Mouse (Mus musculus): ENCODE data around the gene Igsf3. TPM values are rescaled to one million over a fixed set of nuclear protein-coding genes. Genes with fewer than 3 reads are reported as not detected.

Igsf3 gene
- polyA plus RNA-seq, 2 experiments, result 20.4 to 38.4 TPM

DNA sequence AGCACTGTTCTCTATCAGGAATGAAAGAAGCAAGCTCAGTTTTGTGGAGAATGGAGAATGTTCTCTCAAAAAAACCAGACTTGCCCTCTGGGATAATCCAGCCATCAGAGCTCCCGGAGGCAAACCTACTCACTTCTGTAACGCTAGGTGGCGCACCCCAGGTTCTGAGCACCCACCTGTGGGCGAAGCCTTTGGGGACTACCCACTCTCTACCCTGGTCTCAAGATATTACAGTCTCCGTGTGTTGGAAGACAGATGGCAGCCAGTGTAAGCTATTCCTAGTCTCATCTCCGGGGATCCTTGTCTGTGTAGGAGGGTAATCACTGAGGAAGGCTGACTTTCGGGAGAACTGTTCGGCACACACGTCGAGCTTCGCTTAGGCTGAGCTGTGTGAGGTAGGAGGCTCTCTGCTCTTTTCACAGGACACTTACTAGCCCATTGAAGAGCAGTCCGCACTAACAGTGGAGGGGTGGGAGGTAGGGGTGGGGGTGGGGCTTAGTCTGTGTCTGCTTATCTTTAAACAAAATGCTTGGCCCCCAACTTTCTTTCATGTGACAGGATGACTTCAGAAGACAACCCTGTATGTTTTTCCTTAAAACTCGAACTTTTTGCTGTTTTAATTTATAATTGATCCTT is 4.4 kb upstream of the Igsf3 start:
- 43% methylated on average over 13 of the region's 13 CpGs for WGBS
- DNase-seq (ENCODE audit: low spot score), result no peak
- Histone ChIP-seq H3K9me3 (ENCODE audit: control insufficient read depth, low read length) (no peaks in the 10 kb centered on the region), H3K36me3 (ENCODE audit: control insufficient read depth, insufficient read depth, low read length) (no peaks in the 10 kb centered on the region), H3K27me3 (ENCODE audit: control insufficient read depth, insufficient read depth, low read length) (no peaks in the 10 kb centered on the region), H3K27ac (replicated peaks; ENCODE audit: low read depth, low read length) (no peak overlapping the region), H3K4me2 (replicated peaks; ENCODE audit: low read depth, low read length, severe bottlenecking) (no peak overlapping the region), H3K4me1 (ENCODE audit: control insufficient read depth, insufficient read depth, low read length) (peaks cover 9% of the 10 kb centered on the region), H3K9ac (ENCODE audit: low read depth, low read length, severe bottlenecking) (no peak overlapping the region), H3K4me3 (replicated peaks; ENCODE audit: low read length) (no peak overlapping the region)
- no peak for ATAC-seq (ENCODE audit: low FRiP score, low read depth)
- TF ChIP-seq POLR2A (IDR thresholded peaks at IDR 0.05; ENCODE audit: borderline replicate concordance, extremely low read depth, insufficient read depth, insufficient read length), result no peak

DNA sequence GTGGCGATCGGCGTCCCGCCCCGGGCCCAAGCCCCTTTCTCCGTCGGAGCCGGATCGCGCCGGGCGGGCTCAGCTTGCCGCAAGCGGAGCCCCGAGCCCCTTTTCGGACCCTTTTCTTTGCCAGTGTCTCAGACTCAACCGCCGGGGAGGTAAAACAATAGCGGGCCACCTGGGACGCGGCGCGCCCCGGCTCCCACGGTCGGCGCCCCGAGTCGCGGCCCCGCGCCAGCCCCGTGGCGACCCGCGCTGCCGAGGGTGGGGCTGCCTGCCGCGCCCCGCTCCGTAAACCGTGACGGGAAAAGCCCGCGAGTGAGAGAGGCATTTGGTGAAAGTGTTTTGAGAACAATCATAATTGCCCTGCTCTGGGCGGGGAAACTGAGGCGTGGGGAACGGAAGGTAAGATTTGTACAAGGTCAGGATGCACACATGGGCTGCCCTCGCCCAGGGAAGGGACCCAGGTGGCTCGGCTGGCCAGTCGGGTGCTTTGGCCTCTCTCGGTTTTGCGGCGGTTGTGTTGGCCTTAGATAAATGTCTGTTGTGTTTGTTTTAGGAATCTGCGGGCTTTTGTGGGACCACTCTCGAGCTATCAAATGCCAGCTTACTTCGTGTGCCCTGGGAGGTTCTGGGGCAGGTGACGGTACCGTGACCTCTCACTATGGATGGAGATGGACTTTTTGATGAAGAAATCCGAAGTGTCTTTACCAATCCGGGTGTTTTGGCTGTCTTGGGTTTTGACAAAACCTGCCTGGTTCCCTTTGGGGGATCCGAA is 557 bp downstream of the Igsf3 start:
- TF ChIP-seq POLR2A (IDR thresholded peaks at IDR 0.05; ENCODE audit: borderline replicate concordance, extremely low read depth, insufficient read depth, insufficient read length), result no peak
- no peaks in the 10 kb centered on the region for H3K9me3 ChIP-seq (ENCODE audit: control insufficient read depth, low read length)
- no peaks in the 10 kb centered on the region for H3K27me3 ChIP-seq (ENCODE audit: control insufficient read depth, insufficient read depth, low read length)
- peak overlapping the region; percentile 82 for H3K4me3 ChIP-seq (replicated peaks; ENCODE audit: low read length)
- ATAC-seq (ENCODE audit: low FRiP score, low read depth) (peak; percentile 25), DNase-seq (ENCODE audit: low spot score) (no peak)
- WGBS, result under 1% methylated on average over 39 of the region's 62 CpGs
- peak overlapping the region; percentile 87 for H3K9ac ChIP-seq (ENCODE audit: low read depth, low read length, severe bottlenecking)
- peaks cover 42% of the 10 kb centered on the region for H3K4me1 ChIP-seq (ENCODE audit: control insufficient read depth, insufficient read depth, low read length)
- no peaks in the 10 kb centered on the region for H3K36me3 ChIP-seq (ENCODE audit: control insufficient read depth, insufficient read depth, low read length)
- peak overlapping the region; percentile 72 for H3K27ac ChIP-seq (replicated peaks; ENCODE audit: low read depth, low read length)
- peak overlapping the region; percentile 91 for H3K4me2 ChIP-seq (replicated peaks; ENCODE audit: low read depth, low read length, severe bottlenecking)

DNA sequence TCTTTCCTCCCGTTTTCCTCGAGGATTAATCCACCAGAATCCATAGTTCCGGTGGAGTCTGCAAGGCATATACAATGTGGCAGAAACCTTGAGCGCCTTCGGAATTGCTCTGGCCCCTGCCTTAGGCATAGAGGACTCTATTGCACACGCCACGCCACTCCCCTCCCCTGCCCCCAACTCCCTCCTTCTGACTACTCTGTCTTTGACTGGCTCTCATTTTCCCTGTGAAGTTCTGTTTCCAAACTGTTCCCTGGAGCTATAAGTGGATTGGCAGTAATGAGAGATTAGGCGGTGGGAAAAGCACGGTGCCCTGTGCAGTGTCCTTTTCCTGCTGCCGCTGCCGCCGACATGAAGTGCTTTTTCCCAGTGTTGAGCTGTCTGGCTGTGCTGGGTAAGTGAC is 1.2 kb downstream of the Igsf3 start:
- WGBS, result under 1% methylated on average over 12 of the region's 12 CpGs
- ATAC-seq (ENCODE audit: low FRiP score, low read depth), result peak; percentile 45; the same call in 1 of the 2 replicates

DNA sequence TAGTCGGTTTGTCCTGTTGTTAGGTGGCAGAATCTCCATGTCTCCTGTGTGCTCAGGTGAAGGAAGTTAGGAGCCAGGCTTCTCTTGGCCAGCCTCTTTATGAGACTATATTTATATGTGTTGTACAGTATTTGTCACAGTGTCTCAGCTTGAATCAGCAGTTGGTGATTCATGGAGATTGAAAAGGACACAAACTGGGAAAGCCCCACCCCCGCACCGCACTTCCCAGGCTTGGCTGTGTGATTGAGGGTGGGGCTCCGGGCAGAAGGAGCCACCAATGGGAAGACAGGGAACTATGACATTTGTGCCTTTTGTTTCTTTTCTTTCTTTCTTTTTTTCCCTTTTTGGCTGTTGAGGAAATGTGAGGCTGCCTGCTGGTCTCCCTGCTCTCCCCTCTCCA is 2.9 kb downstream of the Igsf3 start:
- H3K27ac ChIP-seq (replicated peaks; ENCODE audit: low read depth, low read length), result 0 out of 2 replicates have a peak overlapping the region, but pooled peaks have one; percentile 41
- DNase-seq (ENCODE audit: low spot score) (no peak), ATAC-seq (ENCODE audit: low FRiP score, low read depth) (no peak)
- 14% methylated on average over 4 of the region's 4 CpGs for WGBS
- H3K4me3 ChIP-seq (replicated peaks; ENCODE audit: low read length), result peak overlapping the region; percentile 82
- TF ChIP-seq POLR2A (IDR thresholded peaks at IDR 0.05; ENCODE audit: borderline replicate concordance, extremely low read depth, insufficient read depth, insufficient read length), result no peak
- no peaks in the 10 kb centered on the region for H3K9me3 ChIP-seq (ENCODE audit: control insufficient read depth, low read length)
- H3K27me3 ChIP-seq (ENCODE audit: control insufficient read depth, insufficient read depth, low read length), result no peaks in the 10 kb centered on the region
- H3K4me1 ChIP-seq (ENCODE audit: control insufficient read depth, insufficient read depth, low read length), result peaks cover 61% of the 10 kb centered on the region
- peak overlapping the region; percentile 91 for H3K4me2 ChIP-seq (replicated peaks; ENCODE audit: low read depth, low read length, severe bottlenecking)
- H3K9ac ChIP-seq (ENCODE audit: low read depth, low read length, severe bottlenecking), result peak overlapping the region; percentile 35; the same call in 1 of the 2 replicates
- no peaks in the 10 kb centered on the region for H3K36me3 ChIP-seq (ENCODE audit: control insufficient read depth, insufficient read depth, low read length)

More for the DNA sequence above, 1.2 kb downstream of the Igsf3 start:
- no peak for TF ChIP-seq POLR2A (IDR thresholded peaks at IDR 0.05; ENCODE audit: borderline replicate concordance, extremely low read depth, insufficient read depth, insufficient read length)
- peak overlapping the region; percentile 56 for H3K27ac ChIP-seq (replicated peaks; ENCODE audit: low read depth, low read length)
- peak overlapping the region; percentile 82 for H3K4me3 ChIP-seq (replicated peaks; ENCODE audit: low read length)
- H3K36me3 ChIP-seq (ENCODE audit: control insufficient read depth, insufficient read depth, low read length), result no peaks in the 10 kb centered on the region
- H3K9me3 ChIP-seq (ENCODE audit: control insufficient read depth, low read length), result no peaks in the 10 kb centered on the region
- no peaks in the 10 kb centered on the region for H3K27me3 ChIP-seq (ENCODE audit: control insufficient read depth, insufficient read depth, low read length)
- peak overlapping the region; percentile 87 for H3K9ac ChIP-seq (ENCODE audit: low read depth, low read length, severe bottlenecking)
- peak; percentile 68 for DNase-seq (ENCODE audit: low spot score)
- H3K4me1 ChIP-seq (ENCODE audit: control insufficient read depth, insufficient read depth, low read length), result peaks cover 48% of the 10 kb centered on the region
- peak overlapping the region; percentile 91 for H3K4me2 ChIP-seq (replicated peaks; ENCODE audit: low read depth, low read length, severe bottlenecking)

DNA sequence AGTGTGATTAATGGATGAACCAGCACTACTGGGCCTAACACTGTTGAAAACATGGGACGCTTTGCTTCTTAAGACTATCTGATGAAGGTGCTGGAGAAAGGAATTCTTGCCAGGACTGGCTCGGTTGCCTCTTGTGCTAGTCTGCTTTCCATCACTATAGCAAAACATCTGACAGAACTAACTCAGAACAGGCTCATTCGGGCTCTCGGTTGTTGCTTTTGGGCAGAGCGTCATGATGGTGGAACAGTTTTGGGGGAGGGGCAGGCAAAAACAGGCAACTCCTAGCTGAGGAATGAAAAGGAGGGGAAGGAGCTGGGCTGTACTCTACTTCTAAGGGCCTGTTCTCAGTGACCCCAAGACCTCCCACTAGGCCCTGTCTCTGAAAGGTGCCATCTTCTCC is 4.8 kb downstream of the Igsf3 start:
- H3K9ac ChIP-seq (ENCODE audit: low read depth, low read length, severe bottlenecking), result no peak overlapping the region
- 0 out of 2 replicates have a peak overlapping the region, but pooled peaks have one; percentile 6 for H3K4me3 ChIP-seq (replicated peaks; ENCODE audit: low read length)
- H3K9me3 ChIP-seq (ENCODE audit: control insufficient read depth, low read length), result no peaks in the 10 kb centered on the region
- H3K27me3 ChIP-seq (ENCODE audit: control insufficient read depth, insufficient read depth, low read length), result no peaks in the 10 kb centered on the region
- TF ChIP-seq POLR2A (IDR thresholded peaks at IDR 0.05; ENCODE audit: borderline replicate concordance, extremely low read depth, insufficient read depth, insufficient read length), result no peak
- H3K4me1 ChIP-seq (ENCODE audit: control insufficient read depth, insufficient read depth, low read length), result peaks cover 66% of the 10 kb centered on the region
- peak overlapping the region; percentile 91 for H3K4me2 ChIP-seq (replicated peaks; ENCODE audit: low read depth, low read length, severe bottlenecking)
- 28% methylated on average over 5 of the region's 5 CpGs for WGBS
- H3K27ac ChIP-seq (replicated peaks; ENCODE audit: low read depth, low read length), result no peak overlapping the region
- no peaks in the 10 kb centered on the region for H3K36me3 ChIP-seq (ENCODE audit: control insufficient read depth, insufficient read depth, low read length)
- no peak for DNase-seq (ENCODE audit: low spot score)
- ATAC-seq (ENCODE audit: low FRiP score, low read depth), result no peak
